Mouse (Mus musculus) forebrain, postnatal 0 days (tissue): ENCODE results near the gene Vezt. TPM values are rescaled to one million over a fixed set of nuclear protein-coding genes. Genes with fewer than 3 reads are reported as not detected.

ENCODE experiments used
- ATAC-seq: fragments of 200-750 bp; cut with Nextera tagmentation; 2 replicates; pipeline ENCODE4 v1.8.0; 2017; ENCODE audit warnings: mild to moderate bottlenecking, moderate library complexity
- DNase-seq: peaks from one replicate; pipeline ENCODE4 v3.0.0-alpha.2; 2015
- H3K27ac ChIP-seq: fragments of 300-500 bp; sonication (generic); 2 replicates; pipeline ENCODE4 v1.5.1; 2014; ENCODE audit warnings: low read depth, mild to moderate bottlenecking, antibody characterized with exemption, low read length, moderate library complexity, mixed read lengths
- H3K27me3 ChIP-seq: fragments of 300-500 bp; sonication (generic); 2 replicates; pipeline ENCODE4 v1.6.1; 2014; ENCODE audit warnings: mild to moderate bottlenecking, low read length, mixed read lengths; ENCODE audit not compliant: insufficient read depth
- H3K36me3 ChIP-seq: fragments of 300-500 bp; sonication (generic); 2 replicates; pipeline ENCODE4 v1.6.1; 2014; ENCODE audit warnings: mild to moderate bottlenecking, moderate library complexity; ENCODE audit not compliant: insufficient read depth
- H3K4me1 ChIP-seq: fragments of 300-500 bp; sonication (generic); 2 replicates; pipeline ENCODE4 v1.6.1; 2014; ENCODE audit warnings: antibody characterized with exemption; ENCODE audit not compliant: insufficient read depth
- H3K4me2 ChIP-seq: fragments of 300-500 bp; sonication (generic); 2 replicates; pipeline ENCODE4 v1.6.1; 2014; ENCODE audit warnings: low read depth, mild to moderate bottlenecking, moderate library complexity
- H3K4me3 ChIP-seq: fragments of 300-500 bp; sonication (generic); 2 replicates; pipeline ENCODE4 v1.5.1; 2014; ENCODE audit warnings: low read depth, low read length, mixed read lengths
- H3K9ac ChIP-seq: fragments of 300-500 bp; sonication (generic); 2 replicates; pipeline ENCODE4 v1.6.1; 2014; ENCODE audit warnings: mild to moderate bottlenecking
- H3K9me3 ChIP-seq: fragments of 300-500 bp; sonication (generic); 2 replicates; pipeline ENCODE4 v1.6.1; 2016; ENCODE audit warnings: low read length
- CTCF ChIP-seq: sonication (generic); IDR thresholded peaks from 2 replicates; pipeline ENCODE4 v1.5.1; 2016; ENCODE audit warnings: antibody characterized with exemption, control low read depth, low read depth
- WGBS: fragments of 180-500 bp; shearing (Covaris S2); extraction: QIAGEN DNeasy Blood & Tissue Kit; methylation state at CpG from one replicate; pipeline ENCODE4 v1.1.7; 2014; 5-methylcytosine and 5-hydroxymethylcytosine counted together
- polyA plus RNA-seq: library from polyadenylated mRNA; unstranded; fragments of >200 nt; fragmentation: Nextera tagmentation; extraction: Ambion mirVana; gene quantifications from 2 replicates; pipeline ENCODE4 v1.2.1, GENCODE M21; 2015
- total RNA-seq: library from RNA; depleted of rRNA; stranded (reverse); fragments of >200 nt; gene quantifications from 2 replicates; pipeline ENCODE4 v1.2.3, GENCODE M21; 2014

The Vezt gene
- total and polyA plus RNA-seq, 2 experiments from 2014 or later, result 40.1 to 66.0 TPM

- DNase-seq, result no peak
- Histone ChIP-seq H3K9ac (no peak overlapping the region), H3K27ac (no peak overlapping the region), H3K4me1 (no peaks in the 10 kb centered on the region), H3K9me3 (no peaks in the 10 kb centered on the region), H3K4me3 (no peak overlapping the region), H3K4me2 (no peak overlapping the region), H3K27me3 (no peaks in the 10 kb centered on the region), H3K36me3 (no peaks in the 10 kb centered on the region)
- WGBS, result 93% methylated on average over 7 of the region's 7 CpGs
- no peak for ATAC-seq
- TF ChIP-seq CTCF, result no peak
Measured at GRCm38 (mm10) chr10:94071641-94072040, 36.0 kb upstream of the Vezt start.

- Histone ChIP-seq H3K27ac (no peak overlapping the region), H3K4me1 (no peaks in the 10 kb centered on the region), H3K4me2 (no peak overlapping the region), H3K36me3 (no peaks in the 10 kb centered on the region), H3K27me3 (no peaks in the 10 kb centered on the region), H3K4me3 (no peak overlapping the region), H3K9ac (no peak overlapping the region), H3K9me3 (no peaks in the 10 kb centered on the region)
- no peak for ATAC-seq
- WGBS, result 85% methylated on average over 5 of the region's 5 CpGs
- no peak for TF ChIP-seq CTCF
- no peak for DNase-seq
Measured at GRCm38 (mm10) chr10:94068701-94069100, 33.1 kb upstream of the Vezt start.

- no peaks in the 10 kb centered on the region for H3K36me3 ChIP-seq
- H3K9me3 ChIP-seq, result no peaks in the 10 kb centered on the region
- ATAC-seq (no peak), DNase-seq (no peak)
- no peak overlapping the region for H3K4me2 ChIP-seq
- no peaks in the 10 kb centered on the region for H3K4me1 ChIP-seq
- H3K27me3 ChIP-seq, result no peaks in the 10 kb centered on the region
- no peak overlapping the region for H3K9ac ChIP-seq
- H3K4me3 ChIP-seq, result no peak overlapping the region
- H3K27ac ChIP-seq, result no peak overlapping the region
- no peak for TF ChIP-seq CTCF
- WGBS, result 51% methylated on average over 3 of the region's 3 CpGs
Measured at GRCm38 (mm10) chr10:94066896-94067295, 31.3 kb upstream of the Vezt start.

GRCm38 (mm10) chr10:94062357-94062756 lies 26.7 kb upstream of the Vezt start:
- no peaks in the 10 kb centered on the region for H3K36me3 ChIP-seq
- H3K9me3 ChIP-seq, result no peaks in the 10 kb centered on the region
- WGBS, result 57% methylated on average over 5 of the region's 5 CpGs
- no peak overlapping the region for H3K27ac ChIP-seq
- no peak overlapping the region for H3K4me2 ChIP-seq
- H3K27me3 ChIP-seq, result no peaks in the 10 kb centered on the region
- ATAC-seq (no peak), DNase-seq (no peak)
- no peak overlapping the region for H3K9ac ChIP-seq
- no peak for TF ChIP-seq CTCF
- no peak overlapping the region for H3K4me3 ChIP-seq
- no peaks in the 10 kb centered on the region for H3K4me1 ChIP-seq

GRCm38 (mm10) chr10:94060190-94060589 lies 24.6 kb upstream of the Vezt start:
- H3K36me3 ChIP-seq, result no peaks in the 10 kb centered on the region
- ATAC-seq, result no peak
- H3K4me3 ChIP-seq, result no peak overlapping the region
- H3K4me2 ChIP-seq, result no peak overlapping the region
- H3K27ac ChIP-seq, result no peak overlapping the region
- TF ChIP-seq CTCF, result no peak
- no peaks in the 10 kb centered on the region for H3K4me1 ChIP-seq
- 85% methylated on average over 8 of the region's 8 CpGs for WGBS
- no peaks in the 10 kb centered on the region for H3K9me3 ChIP-seq
- DNase-seq, result no peak
- no peak overlapping the region for H3K9ac ChIP-seq
- H3K27me3 ChIP-seq, result no peaks in the 10 kb centered on the region

GRCm38 (mm10) chr10:94059618-94060055 lies 24.0 kb upstream of the Vezt start:
- no peak overlapping the region for H3K27ac ChIP-seq
- WGBS, result 96% methylated on average over 8 of the region's 8 CpGs
- no peaks in the 10 kb centered on the region for H3K9me3 ChIP-seq
- H3K4me2 ChIP-seq, result no peak overlapping the region
- DNase-seq, result no peak
- H3K4me3 ChIP-seq, result no peak overlapping the region
- H3K4me1 ChIP-seq, result no peaks in the 10 kb centered on the region
- H3K9ac ChIP-seq, result no peak overlapping the region
- H3K27me3 ChIP-seq, result no peaks in the 10 kb centered on the region
- ATAC-seq, result no peak
- H3K36me3 ChIP-seq, result no peaks in the 10 kb centered on the region
- no peak for TF ChIP-seq CTCF

- Histone ChIP-seq H3K36me3 (no peaks in the 10 kb centered on the region), H3K27me3 (no peaks in the 10 kb centered on the region), H3K4me2 (no peak overlapping the region), H3K27ac (no peak overlapping the region), H3K4me1 (no peaks in the 10 kb centered on the region), H3K9me3 (no peaks in the 10 kb centered on the region), H3K4me3 (no peak overlapping the region), H3K9ac (no peak overlapping the region)
- ATAC-seq, result no peak
- WGBS, result 88% methylated on average over 6 of the region's 6 CpGs
- no peak for TF ChIP-seq CTCF
- DNase-seq, result no peak
Measured at GRCm38 (mm10) chr10:94056487-94056886, 20.9 kb upstream of the Vezt start.

GRCm38 (mm10) chr10:94050736-94051135 lies 15.1 kb upstream of the Vezt start:
- Histone ChIP-seq H3K4me2 (no peak overlapping the region), H3K27me3 (no peaks in the 10 kb centered on the region), H3K36me3 (no peaks in the 10 kb centered on the region), H3K9me3 (no peaks in the 10 kb centered on the region), H3K27ac (no peak overlapping the region), H3K4me1 (no peaks in the 10 kb centered on the region), H3K4me3 (no peak overlapping the region), H3K9ac (no peak overlapping the region)
- DNase-seq (no peak), ATAC-seq (no peak)
- no peak for TF ChIP-seq CTCF
- WGBS, result 90% methylated on average over 5 of the region's 5 CpGs
